Comparison of ENCODE assay signal across 35 mouse cellular contexts in genomic region chr1:7956159-7956558, GRCm38 (mm10).
"Had no signal": no experiment of that assay in that cellular context is flagged by ENCODE, and none has a peak within 500 bp of the region (broad histone marks: within the 10 kb centered on the region; RNA-seq: fewer than 3 reads in every experiment).

No protein-coding gene starts in this region.

- H3K9ac ChIP-seq: heart, embryonic 12.5 days; heart, embryonic 13.5 days; heart, embryonic 15.5 days; hindbrain, embryonic 12.5 days; hindbrain, embryonic 13.5 days; hindbrain, embryonic 14.5 days; hindbrain, embryonic 15.5 days; intestine, embryonic 15.5 days; kidney, embryonic 15.5 days had no signal

- H3K27me3 ChIP-seq: heart, embryonic 12.5 days; heart, embryonic 13.5 days; heart, embryonic 15.5 days; hindbrain, embryonic 12.5 days; hindbrain, embryonic 13.5 days; hindbrain, embryonic 15.5 days; intestine, embryonic 15.5 days; kidney, embryonic 15.5 days had no signal

- H3K36me3 ChIP-seq: heart, embryonic 12.5 days; heart, embryonic 13.5 days; heart, embryonic 15.5 days; hindbrain, embryonic 10.5 days; hindbrain, embryonic 12.5 days; hindbrain, embryonic 13.5 days; hindbrain, embryonic 15.5 days; intestine, embryonic 15.5 days; kidney, embryonic 15.5 days had no signal

- H3K4me3 ChIP-seq: heart, embryonic 12.5 days; heart, embryonic 13.5 days; heart, embryonic 15.5 days; hindbrain, embryonic 10.5 days; hindbrain, embryonic 12.5 days; hindbrain, embryonic 13.5 days; hindbrain, embryonic 15.5 days; intestine, embryonic 15.5 days; kidney, embryonic 15.5 days; layer of hippocampus, adult 2 months; left cerebral cortex, adult 2 months had no signal

- H3K4me1 ChIP-seq: heart, embryonic 12.5 days; heart, embryonic 13.5 days; heart, embryonic 15.5 days; hindbrain, embryonic 10.5 days; hindbrain, embryonic 12.5 days; hindbrain, embryonic 13.5 days; hindbrain, embryonic 15.5 days; intestine, embryonic 15.5 days; kidney, embryonic 15.5 days had no signal

- H3K4me2 ChIP-seq: heart, embryonic 11.5 days; heart, embryonic 12.5 days; heart, embryonic 13.5 days; heart, embryonic 15.5 days; hindbrain, embryonic 12.5 days; hindbrain, embryonic 13.5 days; hindbrain, embryonic 14.5 days; hindbrain, embryonic 15.5 days; intestine, embryonic 15.5 days; kidney, embryonic 15.5 days had no signal

- ATAC-seq: hindbrain, embryonic 16.5 days; hindbrain, postnatal 0 days; inflammation-experienced regulatory T-cells, adult 6 months; intestine, embryonic 15.5 days; intestine, embryonic 16.5 days; intestine, postnatal 0 days had no signal

- DNase-seq: heart, postnatal 10 days; heart, postnatal 14 days; heart, postnatal 36 days; heart, postnatal 4 days; kidney, adult 11 months; kidney, adult 18-20 months; kidney, adult 2 months; kidney, adult 8-10 months; kidney, adult 9 months; kidney, postnatal 10 days; kidney, postnatal 14 days; kidney, postnatal 25 days; kidney, postnatal 36 days; kidney, postnatal 4 days; layer of hippocampus, adult 9-11 months; layer of hippocampus, postnatal 36 days had no signal

- H3K9me3 ChIP-seq: heart, embryonic 12.5 days; heart, embryonic 15.5 days; hindbrain, embryonic 10.5 days; hindbrain, embryonic 12.5 days; hindbrain, embryonic 13.5 days; hindbrain, embryonic 15.5 days; intestine, embryonic 15.5 days; kidney, embryonic 15.5 days had no signal

- H3K27ac ChIP-seq: heart, embryonic 13.5 days; heart, embryonic 15.5 days; hindbrain, embryonic 10.5 days; hindbrain, embryonic 12.5 days; hindbrain, embryonic 13.5 days; hindbrain, embryonic 14.5 days; hindbrain, embryonic 15.5 days; hindbrain, postnatal 0 days; intestine, embryonic 15.5 days; kidney, embryonic 15.5 days; kidney, postnatal 0 days; layer of hippocampus, adult 2 months; left cerebral cortex, adult 2 months had no signal
